Mouse (Mus musculus): Measurements from ENCODE around the gene Dkk2. TPM values are rescaled to one million over a fixed set of nuclear protein-coding genes. Genes with fewer than 3 reads are reported as not detected.
"Not testable (repeated sequence)": the region's sequence is repeated elsewhere in the genome, so short reads cannot be mapped to it uniquely, and the experiment has no call there.

Dkk2 gene
- 55.5 and 63.1 TPM in 2 replicates for polyA plus RNA-seq (2012; rRNA removed)
- polyA plus RNA-seq (2014; fragmentation: Nextera tagmentation; extraction: Ambion mirVana), result 69.3 and 84.6 TPM in 2 replicates

- H3K4me2 ChIP-seq (replicated peaks; ENCODE audit: low read depth, low read length, severe bottlenecking), result peak within 1 kb of the TSS; percentile 93
- no peaks in the 10 kb centered on the region for H3K9me3 ChIP-seq (ENCODE audit: control insufficient read depth, low read length)
- peaks cover 6% of the 10 kb centered on the region; the same call in 1 of the 2 replicates for H3K4me1 ChIP-seq (ENCODE audit: control insufficient read depth, insufficient read depth, low read length)
- peak within 1 kb of the TSS; percentile 85 for H3K27ac ChIP-seq (replicated peaks; ENCODE audit: low read depth, low read length)
- no peaks in the 10 kb centered on the region for H3K36me3 ChIP-seq (ENCODE audit: control insufficient read depth, insufficient read depth, low read length)
- ATAC-seq (ENCODE audit: low FRiP score, low read depth), result peak; percentile 41; the same call in 1 of the 2 replicates
- peak within 1 kb of the TSS; percentile 62 for H3K4me3 ChIP-seq (replicated peaks; ENCODE audit: low read length)
- WGBS, result under 1% methylated on average over 33 of the region's 33 CpGs
- peak; percentile 83 for DNase-seq (ENCODE audit: low spot score)
- peak within 1 kb of the TSS; percentile 57 for H3K9ac ChIP-seq (ENCODE audit: low read depth, low read length, severe bottlenecking)
- peak; percentile 82; the same call in 1 of the 2 replicates for TF ChIP-seq POLR2A (IDR thresholded peaks at IDR 0.05; ENCODE audit: borderline replicate concordance, extremely low read depth, insufficient read depth, insufficient read length)
- H3K27me3 ChIP-seq (ENCODE audit: control insufficient read depth, insufficient read depth, low read length), result no peaks in the 10 kb centered on the region
Measured at GRCm38 (mm10) chr3:132085112-132085822, at the start of gene Dkk2. Gene Dkk2, plus strand, starts transcription at chr3:132085292.

- DNase-seq (ENCODE audit: low spot score), result no peak
- Histone ChIP-seq H3K4me2 (replicated peaks; ENCODE audit: low read depth, low read length, severe bottlenecking) (no peak overlapping the region), H3K4me1 (ENCODE audit: control insufficient read depth, insufficient read depth, low read length) (peaks cover 7% of the 10 kb centered on the region; the same call in 1 of the 2 replicates), H3K27me3 (ENCODE audit: control insufficient read depth, insufficient read depth, low read length) (no peaks in the 10 kb centered on the region), H3K9ac (ENCODE audit: low read depth, low read length, severe bottlenecking) (no peak overlapping the region), H3K27ac (replicated peaks; ENCODE audit: low read depth, low read length) (no peak overlapping the region), H3K4me3 (replicated peaks; ENCODE audit: low read length) (no peak overlapping the region), H3K36me3 (ENCODE audit: control insufficient read depth, insufficient read depth, low read length) (no peaks in the 10 kb centered on the region), H3K9me3 (ENCODE audit: control insufficient read depth, low read length) (no peaks in the 10 kb centered on the region)
- 89% methylated on average over 2 of the region's 2 CpGs for WGBS
- no peak for ATAC-seq (ENCODE audit: low FRiP score, low read depth)
- no peak for TF ChIP-seq POLR2A (IDR thresholded peaks at IDR 0.05; ENCODE audit: borderline replicate concordance, extremely low read depth, insufficient read depth, insufficient read length)
Measured at GRCm38 (mm10) chr3:132036704-132037103, 48.4 kb upstream of the Dkk2 start.

- H3K9ac ChIP-seq (ENCODE audit: low read depth, low read length, severe bottlenecking), result no peak overlapping the region
- ATAC-seq (ENCODE audit: low FRiP score, low read depth), result no peak
Measured at GRCm38 (mm10) chr3:132037670-132038069, 47.4 kb upstream of the Dkk2 start.

GRCm38 (mm10) chr3:132040066-132040465, 45.0 kb upstream of the Dkk2 start:
- ATAC-seq (ENCODE audit: low FRiP score, low read depth) (no peak), DNase-seq (ENCODE audit: low spot score) (peak; percentile 42)
- no peak for TF ChIP-seq POLR2A (IDR thresholded peaks at IDR 0.05; ENCODE audit: borderline replicate concordance, extremely low read depth, insufficient read depth, insufficient read length)
- Histone ChIP-seq H3K27ac (replicated peaks; ENCODE audit: low read depth, low read length) (no peak overlapping the region), H3K36me3 (ENCODE audit: control insufficient read depth, insufficient read depth, low read length) (no peaks in the 10 kb centered on the region), H3K4me1 (ENCODE audit: control insufficient read depth, insufficient read depth, low read length) (no peaks in the 10 kb centered on the region), H3K4me2 (replicated peaks; ENCODE audit: low read depth, low read length, severe bottlenecking) (no peak overlapping the region), H3K9ac (ENCODE audit: low read depth, low read length, severe bottlenecking) (no peak overlapping the region), H3K27me3 (ENCODE audit: control insufficient read depth, insufficient read depth, low read length) (no peaks in the 10 kb centered on the region), H3K9me3 (ENCODE audit: control insufficient read depth, low read length) (no peaks in the 10 kb centered on the region), H3K4me3 (replicated peaks; ENCODE audit: low read length) (no peak overlapping the region)
- WGBS, result 34% methylated on average over 3 of the region's 3 CpGs

More at GRCm38 (mm10) chr3:132037670-132038069, 47.4 kb upstream of the Dkk2 start:
- H3K36me3 ChIP-seq (ENCODE audit: control insufficient read depth, insufficient read depth, low read length), result no peaks in the 10 kb centered on the region
- no peak for DNase-seq (ENCODE audit: low spot score)
- no peak overlapping the region for H3K4me2 ChIP-seq (replicated peaks; ENCODE audit: low read depth, low read length, severe bottlenecking)
- H3K27ac ChIP-seq (replicated peaks; ENCODE audit: low read depth, low read length), result no peak overlapping the region
- TF ChIP-seq POLR2A (IDR thresholded peaks at IDR 0.05; ENCODE audit: borderline replicate concordance, extremely low read depth, insufficient read depth, insufficient read length), result no peak
- H3K27me3 ChIP-seq (ENCODE audit: control insufficient read depth, insufficient read depth, low read length), result no peaks in the 10 kb centered on the region
- H3K9me3 ChIP-seq (ENCODE audit: control insufficient read depth, low read length), result no peaks in the 10 kb centered on the region
- H3K4me3 ChIP-seq (replicated peaks; ENCODE audit: low read length), result no peak overlapping the region
- H3K4me1 ChIP-seq (ENCODE audit: control insufficient read depth, insufficient read depth, low read length), result peaks cover 7% of the 10 kb centered on the region; the same call in 1 of the 2 replicates
- WGBS, result 57% methylated on average over 10 of the region's 10 CpGs

- DNase-seq (ENCODE audit: low spot score), result no peak
- WGBS, result 76% methylated on average over 8 of the region's 8 CpGs
- no peaks in the 10 kb centered on the region for H3K36me3 ChIP-seq (ENCODE audit: control insufficient read depth, insufficient read depth, low read length)
Measured at GRCm38 (mm10) chr3:132050884-132051457, 34.1 kb upstream of the Dkk2 start.

GRCm38 (mm10) chr3:132062816-132063215, 22.3 kb upstream of the Dkk2 start:
- H3K9me3 ChIP-seq (ENCODE audit: control insufficient read depth, low read length); H3K4me1 ChIP-seq (ENCODE audit: control insufficient read depth, insufficient read depth, low read length); H3K36me3 ChIP-seq (ENCODE audit: control insufficient read depth, insufficient read depth, low read length); DNase-seq (ENCODE audit: low spot score); H3K27ac ChIP-seq (replicated peaks; ENCODE audit: low read depth, low read length); ATAC-seq (ENCODE audit: low FRiP score, low read depth); H3K9ac ChIP-seq (ENCODE audit: low read depth, low read length, severe bottlenecking); H3K4me2 ChIP-seq (replicated peaks; ENCODE audit: low read depth, low read length, severe bottlenecking); H3K27me3 ChIP-seq (ENCODE audit: control insufficient read depth, insufficient read depth, low read length); H3K4me3 ChIP-seq (replicated peaks; ENCODE audit: low read length): not testable (repeated sequence)
- WGBS, result 42% methylated on average over 1 of the region's 1 CpGs

More at GRCm38 (mm10) chr3:132050884-132051457, 34.1 kb upstream of the Dkk2 start:
- ATAC-seq (ENCODE audit: low FRiP score, low read depth), result no peak
- H3K27ac ChIP-seq (replicated peaks; ENCODE audit: low read depth, low read length), result no peak overlapping the region
- H3K4me3 ChIP-seq (replicated peaks; ENCODE audit: low read length), result no peak overlapping the region
- H3K27me3 ChIP-seq (ENCODE audit: control insufficient read depth, insufficient read depth, low read length), result no peaks in the 10 kb centered on the region
- no peak for TF ChIP-seq POLR2A (IDR thresholded peaks at IDR 0.05; ENCODE audit: borderline replicate concordance, extremely low read depth, insufficient read depth, insufficient read length)
- no peaks in the 10 kb centered on the region for H3K4me1 ChIP-seq (ENCODE audit: control insufficient read depth, insufficient read depth, low read length)
- H3K9ac ChIP-seq (ENCODE audit: low read depth, low read length, severe bottlenecking), result no peak overlapping the region
- H3K4me2 ChIP-seq (replicated peaks; ENCODE audit: low read depth, low read length, severe bottlenecking), result no peak overlapping the region
- no peaks in the 10 kb centered on the region for H3K9me3 ChIP-seq (ENCODE audit: control insufficient read depth, low read length)
